Mouse (Mus musculus): ENCODE measurements around the gene Ttc6. TPM values are rescaled to one million over a fixed set of nuclear protein-coding genes. Genes with fewer than 3 reads are reported as not detected.

Gene Ttc6
- polyA plus RNA-seq, 1 experiment, result not detected

DNA sequence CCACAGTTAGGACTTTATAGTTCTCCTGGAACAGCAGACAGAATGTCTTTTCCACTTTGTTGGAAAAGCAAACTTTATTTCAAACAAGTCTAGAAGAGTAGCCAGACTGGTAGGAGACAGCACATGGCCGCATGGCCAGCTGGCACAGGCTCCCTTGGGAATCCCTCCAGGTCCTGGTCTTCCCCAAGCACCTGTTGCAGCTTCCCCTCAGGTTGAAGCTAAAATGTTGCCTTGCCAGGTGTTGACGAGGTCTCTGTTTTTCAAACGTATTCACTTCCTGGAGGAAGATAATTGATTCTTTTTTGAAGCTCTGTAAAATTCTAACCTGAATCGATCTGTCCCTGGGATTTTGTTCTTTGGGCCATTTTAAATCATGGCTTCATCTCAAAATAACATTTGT lies 86.1 kb downstream of the Ttc6 start:
- Histone ChIP-seq H3K4me3 (replicated peaks) (no peak overlapping the region), H3K9me3 (peaks cover 8% of the 10 kb centered on the region; the same call in 1 of the 2 replicates), H3K4me1 (no peaks in the 10 kb centered on the region), H3K36me3 (replicated peaks; ENCODE audit: low read length) (no peaks in the 10 kb centered on the region), H3K27me3 (replicated peaks) (no peaks in the 10 kb centered on the region)
- no peak for TF ChIP-seq FLI1 (IDR thresholded peaks at IDR 0.05; ENCODE audit: low read length)
- no peak for TF ChIP-seq GATA1 (IDR thresholded peaks at IDR 0.05; ENCODE audit: borderline replicate concordance, low read length)

GRCm38 (mm10) chr12:57650677-57651076 lies 86.8 kb downstream of the Ttc6 start:
- Histone ChIP-seq H3K36me3 (replicated peaks; ENCODE audit: low read length) (no peaks in the 10 kb centered on the region), H3K4me3 (replicated peaks) (no peak overlapping the region), H3K27me3 (replicated peaks) (no peaks in the 10 kb centered on the region), H3K4me1 (no peaks in the 10 kb centered on the region), H3K9me3 (peaks cover 9% of the 10 kb centered on the region; the same call in 1 of the 2 replicates)
- TF ChIP-seq FLI1 (IDR thresholded peaks at IDR 0.05; ENCODE audit: low read length) (no peak), GATA1 (IDR thresholded peaks at IDR 0.05; ENCODE audit: borderline replicate concordance, low read length) (no peak)

DNA sequence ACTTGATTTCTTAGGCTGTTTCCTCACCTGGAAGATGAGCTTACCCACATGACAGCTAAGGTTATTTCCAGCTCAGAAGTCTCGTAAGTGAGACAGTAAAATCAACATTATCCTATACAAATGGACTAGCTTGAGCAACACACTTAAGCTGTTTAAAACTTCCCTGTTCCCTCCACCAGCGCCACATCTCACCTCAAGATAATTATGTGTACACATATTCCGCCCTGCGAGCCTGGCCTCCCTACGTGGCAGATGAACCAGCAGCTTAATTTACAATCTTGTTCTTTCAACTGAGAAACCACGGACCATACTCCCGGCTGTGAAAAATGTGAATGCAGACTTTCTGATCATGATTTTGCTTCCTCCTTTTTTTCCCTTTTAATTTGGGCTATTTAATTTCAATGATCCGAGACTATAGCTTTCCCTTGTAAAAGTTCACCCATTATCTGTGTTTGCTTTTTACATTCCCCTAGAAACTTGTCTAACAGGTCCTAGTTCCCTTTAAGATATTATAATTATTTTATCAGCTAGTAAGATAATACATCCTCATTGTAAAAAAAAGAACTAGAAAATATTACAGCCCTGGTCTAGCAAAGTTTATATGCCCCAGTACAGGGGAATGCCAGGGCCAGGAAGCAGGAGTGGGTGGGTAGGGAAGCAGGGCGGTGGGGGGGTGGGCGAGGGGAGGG lies 99.2 kb downstream of the Ttc6 start:
- Histone ChIP-seq H3K36me3 (replicated peaks; ENCODE audit: low read length) (no peaks in the 10 kb centered on the region), H3K4me3 (replicated peaks) (no peak overlapping the region), H3K4me1 (no peaks in the 10 kb centered on the region), H3K27me3 (replicated peaks) (no peaks in the 10 kb centered on the region), H3K9me3 (peaks cover 10% of the 10 kb centered on the region)
- TF ChIP-seq GATA1 (IDR thresholded peaks at IDR 0.05; ENCODE audit: borderline replicate concordance, low read length) (no peak), FLI1 (IDR thresholded peaks at IDR 0.05; ENCODE audit: low read length) (no peak)

DNA sequence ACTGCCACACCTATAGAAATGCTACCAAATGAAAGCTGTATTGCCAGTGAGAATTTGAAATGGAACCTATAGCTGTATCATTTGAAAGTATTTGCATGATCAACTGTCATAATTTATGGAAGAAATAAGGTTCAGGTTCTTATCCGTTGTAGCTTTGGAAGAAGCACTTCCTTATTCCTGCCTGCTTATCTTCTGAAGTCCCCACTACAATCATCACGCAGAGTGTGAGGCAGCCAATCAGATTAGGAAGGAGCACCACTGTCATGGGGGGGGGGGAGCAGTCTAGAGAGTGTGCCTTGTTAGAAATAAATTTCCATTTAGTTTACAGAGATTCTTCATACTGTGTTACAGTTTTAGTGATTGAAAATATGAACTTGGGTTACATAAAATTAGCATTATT lies 108.5 kb downstream of the Ttc6 start:
- peaks cover 4% of the 10 kb centered on the region; the same call in 1 of the 2 replicates for H3K9me3 ChIP-seq
- H3K27me3 ChIP-seq (replicated peaks), result no peaks in the 10 kb centered on the region
- H3K4me1 ChIP-seq, result no peaks in the 10 kb centered on the region
- no peaks in the 10 kb centered on the region for H3K36me3 ChIP-seq (replicated peaks; ENCODE audit: low read length)
- TF ChIP-seq FLI1 (IDR thresholded peaks at IDR 0.05; ENCODE audit: low read length), result no peak
- no peak for TF ChIP-seq GATA1 (IDR thresholded peaks at IDR 0.05; ENCODE audit: borderline replicate concordance, low read length)
- H3K4me3 ChIP-seq (replicated peaks), result no peak overlapping the region

- H3K9me3 ChIP-seq, result peaks cover 10% of the 10 kb centered on the region; the same call in 1 of the 2 replicates
- TF ChIP-seq GATA1 (IDR thresholded peaks at IDR 0.05; ENCODE audit: borderline replicate concordance, low read length) (no peak), FLI1 (IDR thresholded peaks at IDR 0.05; ENCODE audit: low read length) (no peak)
Measured at GRCm38 (mm10) chr12:57684967-57685423, 121.1 kb downstream of the Ttc6 start.

DNA sequence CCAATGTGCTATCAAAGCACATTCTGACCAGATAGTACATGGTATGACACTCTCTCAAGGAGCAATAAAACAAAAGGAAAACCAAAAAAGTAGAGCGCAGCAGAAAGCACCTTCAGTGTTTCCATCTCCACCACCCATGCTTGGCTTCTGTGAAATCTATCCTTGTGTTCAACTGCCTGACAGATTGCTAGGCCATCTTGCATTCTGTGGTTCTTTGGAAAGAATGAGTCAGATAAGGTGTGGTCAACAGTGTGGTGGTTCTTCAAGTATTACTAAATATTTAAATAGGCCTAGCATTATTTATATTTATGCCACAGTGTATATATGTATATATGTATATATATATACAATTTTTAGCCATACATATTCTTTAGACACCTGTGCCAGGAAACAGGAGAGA lies 146.1 kb downstream of the Ttc6 start:
- H3K36me3 ChIP-seq (replicated peaks; ENCODE audit: low read length), result no peaks in the 10 kb centered on the region
- no peaks in the 10 kb centered on the region for H3K27me3 ChIP-seq (replicated peaks)
- no peaks in the 10 kb centered on the region for H3K9me3 ChIP-seq
- TF ChIP-seq FLI1 (IDR thresholded peaks at IDR 0.05; ENCODE audit: low read length), result no peak
- TF ChIP-seq GATA1 (IDR thresholded peaks at IDR 0.05; ENCODE audit: borderline replicate concordance, low read length), result no peak
- H3K4me1 ChIP-seq, result no peaks in the 10 kb centered on the region
- H3K4me3 ChIP-seq (replicated peaks), result no peak overlapping the region

More at GRCm38 (mm10) chr12:57684967-57685423, 121.1 kb downstream of the Ttc6 start:
- Histone ChIP-seq H3K36me3 (replicated peaks; ENCODE audit: low read length) (no peaks in the 10 kb centered on the region), H3K4me1 (no peaks in the 10 kb centered on the region), H3K27me3 (replicated peaks) (no peaks in the 10 kb centered on the region), H3K4me3 (replicated peaks) (no peak overlapping the region)

DNA sequence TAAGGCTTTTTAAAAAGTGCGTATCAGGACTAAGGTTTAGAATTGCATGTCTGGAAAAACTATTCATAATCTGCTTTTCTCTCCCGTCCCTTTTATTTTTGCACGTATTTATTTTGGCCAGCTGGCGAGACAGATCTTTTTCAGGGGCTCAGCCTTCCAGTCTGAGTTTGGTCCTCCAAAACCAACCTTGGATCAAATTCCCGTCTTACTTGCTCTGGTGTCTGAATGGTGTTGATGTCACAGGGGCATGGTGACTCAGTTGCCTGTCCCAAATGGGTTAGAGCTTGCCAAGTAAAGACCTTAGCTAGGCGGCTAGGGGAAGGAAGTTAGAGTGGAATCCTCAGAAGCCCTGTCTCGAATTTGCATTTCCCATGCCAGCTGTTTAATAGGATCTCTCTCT lies 200.8 kb downstream of the Ttc6 start:
- Histone ChIP-seq H3K4me3 (replicated peaks) (no peak overlapping the region), H3K9me3 (no peaks in the 10 kb centered on the region), H3K4me1 (no peaks in the 10 kb centered on the region), H3K27me3 (replicated peaks) (no peaks in the 10 kb centered on the region), H3K36me3 (replicated peaks; ENCODE audit: low read length) (no peaks in the 10 kb centered on the region)
- TF ChIP-seq GATA1 (IDR thresholded peaks at IDR 0.05; ENCODE audit: borderline replicate concordance, low read length), result no peak
- TF ChIP-seq FLI1 (IDR thresholded peaks at IDR 0.05; ENCODE audit: low read length), result no peak

GRCm38 (mm10) chr12:57776290-57776997 lies 212.5 kb downstream of the Ttc6 start:
- Histone ChIP-seq H3K9me3 (0 out of 2 replicates have a peak, but pooled peaks cover 9% of the 10 kb centered on the region), H3K4me3 (replicated peaks) (no peak overlapping the region), H3K4me1 (no peaks in the 10 kb centered on the region), H3K27me3 (replicated peaks) (no peaks in the 10 kb centered on the region), H3K36me3 (replicated peaks; ENCODE audit: low read length) (no peaks in the 10 kb centered on the region)
- no peak for TF ChIP-seq GATA1 (IDR thresholded peaks at IDR 0.05; ENCODE audit: borderline replicate concordance, low read length)

DNA sequence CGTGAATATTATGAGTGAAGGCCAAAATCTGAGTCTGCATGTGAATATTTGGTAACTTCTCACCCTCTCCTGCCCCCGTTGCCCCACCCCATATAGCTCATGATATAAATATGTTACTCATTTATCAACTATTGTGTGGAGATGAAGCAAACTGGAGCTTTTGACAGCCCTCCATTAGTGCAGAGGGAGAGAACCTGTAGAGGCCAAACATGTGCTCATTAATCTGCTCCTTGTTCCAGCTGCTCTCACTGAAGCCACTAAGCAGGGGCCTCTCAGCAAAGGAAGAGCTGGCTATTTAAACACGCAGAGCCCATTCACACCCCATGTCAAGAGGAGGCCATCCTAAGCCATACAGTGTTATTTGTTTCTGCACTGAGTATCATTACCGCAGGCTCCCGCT lies 218.0 kb downstream of the Ttc6 start:
- no peaks in the 10 kb centered on the region for H3K4me1 ChIP-seq
- H3K27me3 ChIP-seq (replicated peaks), result no peaks in the 10 kb centered on the region
- no peak for TF ChIP-seq FLI1 (IDR thresholded peaks at IDR 0.05; ENCODE audit: low read length)
- no peak for TF ChIP-seq GATA1 (IDR thresholded peaks at IDR 0.05; ENCODE audit: borderline replicate concordance, low read length)
- no peak overlapping the region for H3K4me3 ChIP-seq (replicated peaks)
- no peaks in the 10 kb centered on the region for H3K36me3 ChIP-seq (replicated peaks; ENCODE audit: low read length)
- H3K9me3 ChIP-seq, result no peaks in the 10 kb centered on the region

GRCm38 (mm10) chr12:57787471-57787870 lies 223.6 kb downstream of the Ttc6 start:
- no peaks in the 10 kb centered on the region for H3K36me3 ChIP-seq (replicated peaks; ENCODE audit: low read length)
- no peak overlapping the region for H3K4me3 ChIP-seq (replicated peaks)
- TF ChIP-seq GATA1 (IDR thresholded peaks at IDR 0.05; ENCODE audit: borderline replicate concordance, low read length) (no peak), FLI1 (IDR thresholded peaks at IDR 0.05; ENCODE audit: low read length) (no peak)
- H3K4me1 ChIP-seq, result no peaks in the 10 kb centered on the region
- H3K9me3 ChIP-seq, result no peaks in the 10 kb centered on the region
- no peaks in the 10 kb centered on the region for H3K27me3 ChIP-seq (replicated peaks)

Other genes starting within 250 kb of the Ttc6 start
- gene Foxa1, start 17.2 kb upstream of the Ttc6 start, polyA plus RNA-seq (2012; ENCODE audit: insufficient read depth, low replicate concordance), result not detected in 2 replicates

Data from megakaryocyte, embryonic 14.5 days (primary cell).